Mouse (Mus musculus): ENCODE data around the gene Apol7e. TPM values are rescaled to one million over a fixed set of nuclear protein-coding genes. Genes with fewer than 3 reads are reported as not detected.
A peak's percentile ranks its signal among the peaks of the same experiment; 100 is the strongest.

Gene Apol7e
- polyA plus RNA-seq, 1 experiment from 2014 or later: 0.22 TPM

- Histone ChIP-seq H3K4me3 (no peak overlapping the region), H3K36me3 (peaks cover 75% of the 10 kb centered on the region), H3K27me3 (no peaks in the 10 kb centered on the region), H3K9ac (no peak overlapping the region), H3K27ac (no peak overlapping the region), H3K9me3 (no peaks in the 10 kb centered on the region), H3K4me2 (no peak overlapping the region), H3K4me1 (0 out of 2 replicates have a peak, but pooled peaks cover 5% of the 10 kb centered on the region)
- WGBS: 77% methylated on average over 22 of the region's 22 CpGs
- no peak for ATAC-seq (ENCODE audit: borderline replicate concordance, extremely low read depth, low FRiP score, low TSS enrichment)
These were observed 63.1 kb downstream of the Apol7e start for GRCm38 (mm10) chr15:77761561-77762380.

- Histone ChIP-seq H3K4me2 (no peak overlapping the region), H3K4me3 (no peak overlapping the region), H3K4me1 (0 out of 2 replicates have a peak, but pooled peaks cover 5% of the 10 kb centered on the region), H3K27ac (no peak overlapping the region), H3K9me3 (no peaks in the 10 kb centered on the region), H3K36me3 (peaks cover 87% of the 10 kb centered on the region), H3K27me3 (no peaks in the 10 kb centered on the region), H3K9ac (no peak overlapping the region)
- ATAC-seq (ENCODE audit: borderline replicate concordance, extremely low read depth, low FRiP score, low TSS enrichment): no peak
- WGBS: 85% methylated on average over 16 of the region's 16 CpGs
These were observed 64.4 kb downstream of the Apol7e start for GRCm38 (mm10) chr15:77763050-77763449.

GRCm38 (mm10) chr15:77763702-77764101 lies 65.0 kb downstream of the Apol7e start:
- Histone ChIP-seq H3K27ac (peak overlapping the region; percentile 74), H3K27me3 (no peaks in the 10 kb centered on the region), H3K4me1 (0 out of 2 replicates have a peak, but pooled peaks cover 5% of the 10 kb centered on the region), H3K36me3 (peaks cover 94% of the 10 kb centered on the region), H3K4me3 (no peak overlapping the region), H3K4me2 (no peak overlapping the region), H3K9ac (no peak overlapping the region), H3K9me3 (no peaks in the 10 kb centered on the region)
- ATAC-seq (ENCODE audit: borderline replicate concordance, extremely low read depth, low FRiP score, low TSS enrichment): no peak
- 63% methylated on average over 11 of the region's 11 CpGs for WGBS

GRCm38 (mm10) chr15:77764391-77765006 lies 65.8 kb downstream of the Apol7e start:
- Histone ChIP-seq H3K4me1 (0 out of 2 replicates have a peak, but pooled peaks cover 5% of the 10 kb centered on the region), H3K27me3 (no peaks in the 10 kb centered on the region), H3K9me3 (no peaks in the 10 kb centered on the region), H3K36me3 (peaks cover 100% of the 10 kb centered on the region), H3K9ac (no peak overlapping the region), H3K4me2 (no peak overlapping the region), H3K27ac (peak overlapping the region; percentile 74), H3K4me3 (no peak overlapping the region)
- ATAC-seq (ENCODE audit: borderline replicate concordance, extremely low read depth, low FRiP score, low TSS enrichment): peak; percentile 61
- 60% methylated on average over 13 of the region's 13 CpGs for WGBS

GRCm38 (mm10) chr15:77765484-77766093 lies 66.9 kb downstream of the Apol7e start:
- ATAC-seq (ENCODE audit: borderline replicate concordance, extremely low read depth, low FRiP score, low TSS enrichment): no peak
- Histone ChIP-seq H3K27me3 (no peaks in the 10 kb centered on the region), H3K9me3 (no peaks in the 10 kb centered on the region), H3K4me2 (no peak overlapping the region), H3K36me3 (peaks cover 100% of the 10 kb centered on the region), H3K4me3 (no peak overlapping the region), H3K4me1 (0 out of 2 replicates have a peak, but pooled peaks cover 5% of the 10 kb centered on the region), H3K27ac (peak overlapping the region; percentile 3), H3K9ac (no peak overlapping the region)
- 89% methylated on average over 16 of the region's 16 CpGs for WGBS

GRCm38 (mm10) chr15:77766981-77767380 lies 68.3 kb downstream of the Apol7e start:
- no peak for ATAC-seq (ENCODE audit: borderline replicate concordance, extremely low read depth, low FRiP score, low TSS enrichment)
- Histone ChIP-seq H3K4me2 (no peak overlapping the region), H3K4me3 (no peak overlapping the region), H3K9me3 (no peaks in the 10 kb centered on the region), H3K27me3 (no peaks in the 10 kb centered on the region), H3K36me3 (peaks cover 100% of the 10 kb centered on the region), H3K4me1 (0 out of 2 replicates have a peak, but pooled peaks cover 5% of the 10 kb centered on the region), H3K9ac (no peak overlapping the region), H3K27ac (no peak overlapping the region)
- 87% methylated on average over 10 of the region's 11 CpGs for WGBS

Other genes starting within 250 kb of the Apol7e start
- gene Apol10a, start 221.8 kb upstream of the Apol7e start, polyA plus RNA-seq (2015; fragmentation: Nextera tagmentation; extraction: Ambion mirVana): not detected in 2 replicates
- not detected in 2 replicates for gene Apol11a, start 190.6 kb upstream of the Apol7e start, polyA plus RNA-seq (2015; fragmentation: Nextera tagmentation; extraction: Ambion mirVana)
- 0.16 TPM in 1 of 2 replicates, not detected in the other for gene Apol7c, start 165.5 kb upstream of the Apol7e start, polyA plus RNA-seq (2015; fragmentation: Nextera tagmentation; extraction: Ambion mirVana)
- gene 1700025B11Rik, start 137.0 kb upstream of the Apol7e start, polyA plus RNA-seq (2015; fragmentation: Nextera tagmentation; extraction: Ambion mirVana): not detected in 2 replicates
- 0.06 and 0.11 TPM in 2 replicates for gene Apol10b, start 102.7 kb upstream of the Apol7e start, polyA plus RNA-seq (2015; fragmentation: Nextera tagmentation; extraction: Ambion mirVana)
- not detected in 2 replicates for gene Gm36245, start 99.6 kb upstream of the Apol7e start, polyA plus RNA-seq (2015; fragmentation: Nextera tagmentation; extraction: Ambion mirVana)
- gene Apol11b, start 55.6 kb upstream of the Apol7e start, polyA plus RNA-seq (2015; fragmentation: Nextera tagmentation; extraction: Ambion mirVana): 0.19 and 0.25 TPM in 2 replicates
- gene Apol9b, start 30.2 kb downstream of the Apol7e start, polyA plus RNA-seq (2015; fragmentation: Nextera tagmentation; extraction: Ambion mirVana): not detected in 2 replicates
- gene Apol8, start 58.1 kb downstream of the Apol7e start, polyA plus RNA-seq (2015; fragmentation: Nextera tagmentation; extraction: Ambion mirVana): 0.23 TPM in 1 of 2 replicates, not detected in the other
- 62.5 and 67.7 TPM in 2 replicates for gene Myh9, start 143.3 kb downstream of the Apol7e start, polyA plus RNA-seq (2015; fragmentation: Nextera tagmentation; extraction: Ambion mirVana)
- 207 and 211 TPM in 2 replicates for gene Txn2, start 230.1 kb downstream of the Apol7e start, polyA plus RNA-seq (2015; fragmentation: Nextera tagmentation; extraction: Ambion mirVana)